Mouse (Mus musculus) liver, embryonic 11.5 days (tissue): Measurements from ENCODE around the gene Cnnm3. TPM values are rescaled to one million over a fixed set of nuclear protein-coding genes. Genes with fewer than 3 reads are reported as not detected.

Source experiments
- ATAC-seq: fragments of 200-750 bp; cut with Nextera tagmentation; replicated peaks from 2 replicates; pipeline ENCODE4 v1.8.0; 2017; ENCODE audit warnings: moderate number of reproducible peaks, mild to moderate bottlenecking, moderate TSS enrichment, moderate library complexity; ENCODE audit not compliant: low FRiP score
- DNase-seq: peaks from one replicate; pipeline ENCODE4 v3.0.0-alpha.2; 2017; ENCODE audit warnings: low spot score
- H3K27ac ChIP-seq: fragments of 300-500 bp; sonication (generic); 2 replicates; pipeline ENCODE4 v1.5.1; 2014; ENCODE audit warnings: mild to moderate bottlenecking, low read depth, low read length, control low read depth
- H3K27me3 ChIP-seq: fragments of 300-500 bp; sonication (generic); replicated peaks from 2 replicates; pipeline ENCODE4 v1.6.1; 2014; ENCODE audit warnings: low read length, mixed read lengths; ENCODE audit not compliant: control insufficient read depth, insufficient read depth
- H3K36me3 ChIP-seq: fragments of 300-500 bp; sonication (generic); 2 replicates; pipeline ENCODE4 v1.6.1; 2014; ENCODE audit warnings: mild to moderate bottlenecking, low read length, moderate library complexity, mixed read lengths; ENCODE audit not compliant: control insufficient read depth, insufficient read depth
- H3K4me1 ChIP-seq: fragments of 300-500 bp; sonication (generic); replicated peaks from 2 replicates; pipeline ENCODE4 v1.6.1; 2014; ENCODE audit warnings: low read length, mixed read lengths; ENCODE audit not compliant: control insufficient read depth, insufficient read depth
- H3K4me2 ChIP-seq: fragments of 300-500 bp; sonication (generic); 2 replicates; pipeline ENCODE4 v1.6.1; 2014; ENCODE audit warnings: mild to moderate bottlenecking, control low read depth, moderate library complexity
- H3K4me3 ChIP-seq: fragments of 300-500 bp; sonication (generic); 2 replicates; pipeline ENCODE4 v1.5.1; 2014; ENCODE audit warnings: low read depth, low read length, control low read depth
- H3K9ac ChIP-seq: fragments of 300-500 bp; sonication (generic); 2 replicates; pipeline ENCODE4 v1.6.1; 2014; ENCODE audit warnings: low read depth, low read length, control low read depth
- H3K9me3 ChIP-seq: fragments of 300-500 bp; sonication (generic); 2 replicates; pipeline ENCODE4 v1.6.1; 2016; ENCODE audit warnings: low read length, inconsistent platforms, mixed read lengths; ENCODE audit not compliant: control insufficient read depth
- WGBS: fragments of 180-500 bp; shearing (Covaris S2); extraction: QIAGEN DNeasy Blood & Tissue Kit; methylation state at CpG from one replicate; pipeline ENCODE4 v1.1.7; 2014; 5-methylcytosine and 5-hydroxymethylcytosine counted together
- polyA plus RNA-seq: library from polyadenylated mRNA; unstranded; fragments of >200 nt; fragmentation: Nextera tagmentation; extraction: Ambion mirVana; gene quantifications from 2 replicates; pipeline ENCODE4 v1.2.1, GENCODE M21; 2014

The Cnnm3 gene
- polyA plus RNA-seq, 1 experiment from 2014 or later = 3.3 TPM

DNA sequence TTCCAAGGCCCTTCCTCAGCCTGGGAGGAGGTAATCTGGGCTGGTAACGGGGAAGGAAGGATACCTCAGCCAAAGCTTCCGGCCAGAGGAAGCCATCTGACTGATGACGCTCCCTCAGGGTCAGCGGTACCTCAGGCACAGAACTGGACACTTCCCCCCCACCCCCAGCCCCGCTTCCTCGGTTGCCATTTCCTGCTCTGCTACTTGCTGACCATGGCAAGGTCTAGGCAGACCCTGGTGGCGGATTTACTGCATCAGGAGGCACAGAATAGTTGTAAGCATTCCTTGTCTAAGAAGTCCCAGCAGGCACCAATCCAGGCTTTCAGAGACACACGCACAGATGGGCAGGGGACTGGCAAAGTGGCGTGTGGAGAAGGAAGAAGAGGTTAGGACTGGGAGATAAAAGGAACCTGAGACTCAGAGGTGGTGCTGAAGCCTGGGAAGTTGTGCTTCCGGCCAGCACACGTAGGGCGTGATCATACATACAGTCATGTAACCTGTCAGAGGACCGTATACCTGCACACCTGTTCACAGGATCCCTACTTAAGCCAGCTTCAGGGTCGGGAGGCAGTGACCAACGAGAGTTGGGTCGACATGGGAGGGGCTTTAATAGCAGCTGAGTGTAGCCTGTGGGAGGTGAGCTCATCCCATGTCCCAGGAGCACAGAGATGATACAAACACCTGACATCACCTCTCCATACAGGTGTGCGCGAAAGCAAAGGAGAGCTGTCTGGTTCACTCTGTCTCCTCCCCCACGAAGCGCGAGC is 43.1 kb downstream of the Cnnm3 start:
- H3K27me3 ChIP-seq = peaks cover 49% of the 10 kb centered on the region
- H3K9ac ChIP-seq = peak overlapping the region; percentile 65; the same call in 1 of the 2 replicates
- DNase-seq = no peak
- peaks cover 19% of the 10 kb centered on the region for H3K36me3 ChIP-seq
- no peak overlapping the region for H3K27ac ChIP-seq
- WGBS = 52% methylated on average over 21 of the region's 21 CpGs
- H3K4me3 ChIP-seq = no peak overlapping the region; the same call in 1 of the 2 replicates
- peak overlapping the region; percentile 79 for H3K4me2 ChIP-seq
- no peaks in the 10 kb centered on the region for H3K9me3 ChIP-seq
- H3K4me1 ChIP-seq = peaks cover 25% of the 10 kb centered on the region
- ATAC-seq = no peak

DNA sequence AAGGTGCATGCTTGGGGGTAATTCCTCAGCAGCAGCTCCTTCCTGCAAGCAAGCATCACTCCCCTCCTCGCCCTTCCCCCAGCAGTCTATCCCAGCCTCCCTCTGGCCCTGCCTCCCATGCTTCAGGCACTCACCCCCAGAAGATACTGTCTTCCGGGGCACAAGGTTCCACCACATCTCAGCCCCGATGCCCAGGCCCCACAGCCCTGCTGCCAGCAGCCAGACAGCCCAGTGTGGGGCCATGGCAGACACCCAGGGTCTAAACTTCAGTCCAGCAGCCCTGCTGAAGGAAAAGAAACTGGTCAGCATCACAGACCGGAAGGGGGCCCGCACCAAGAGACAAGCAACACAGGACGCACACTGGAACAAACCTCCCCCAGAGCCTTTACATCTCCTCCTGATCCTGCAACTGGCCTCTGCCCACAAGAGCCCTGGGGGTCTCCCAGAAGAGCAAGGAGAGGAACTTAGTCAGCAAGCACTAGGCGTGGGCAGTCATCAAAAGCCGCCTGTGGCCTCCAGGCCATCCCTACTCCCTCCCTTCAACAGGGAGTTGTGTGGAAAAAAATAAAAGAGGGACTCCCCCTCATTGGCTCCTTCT is 44.2 kb downstream of the Cnnm3 start:
- DNase-seq (peak; percentile 58), ATAC-seq (no peak)
- Histone ChIP-seq H3K4me1 (peaks cover 25% of the 10 kb centered on the region), H3K27ac (peak overlapping the region; percentile 79), H3K36me3 (peaks cover 15% of the 10 kb centered on the region), H3K27me3 (peaks cover 58% of the 10 kb centered on the region), H3K9ac (peak overlapping the region; percentile 65), H3K4me2 (peak overlapping the region; percentile 79), H3K9me3 (no peaks in the 10 kb centered on the region), H3K4me3 (peak overlapping the region; percentile 64)
- WGBS = 11% methylated on average over 8 of the region's 8 CpGs

DNA sequence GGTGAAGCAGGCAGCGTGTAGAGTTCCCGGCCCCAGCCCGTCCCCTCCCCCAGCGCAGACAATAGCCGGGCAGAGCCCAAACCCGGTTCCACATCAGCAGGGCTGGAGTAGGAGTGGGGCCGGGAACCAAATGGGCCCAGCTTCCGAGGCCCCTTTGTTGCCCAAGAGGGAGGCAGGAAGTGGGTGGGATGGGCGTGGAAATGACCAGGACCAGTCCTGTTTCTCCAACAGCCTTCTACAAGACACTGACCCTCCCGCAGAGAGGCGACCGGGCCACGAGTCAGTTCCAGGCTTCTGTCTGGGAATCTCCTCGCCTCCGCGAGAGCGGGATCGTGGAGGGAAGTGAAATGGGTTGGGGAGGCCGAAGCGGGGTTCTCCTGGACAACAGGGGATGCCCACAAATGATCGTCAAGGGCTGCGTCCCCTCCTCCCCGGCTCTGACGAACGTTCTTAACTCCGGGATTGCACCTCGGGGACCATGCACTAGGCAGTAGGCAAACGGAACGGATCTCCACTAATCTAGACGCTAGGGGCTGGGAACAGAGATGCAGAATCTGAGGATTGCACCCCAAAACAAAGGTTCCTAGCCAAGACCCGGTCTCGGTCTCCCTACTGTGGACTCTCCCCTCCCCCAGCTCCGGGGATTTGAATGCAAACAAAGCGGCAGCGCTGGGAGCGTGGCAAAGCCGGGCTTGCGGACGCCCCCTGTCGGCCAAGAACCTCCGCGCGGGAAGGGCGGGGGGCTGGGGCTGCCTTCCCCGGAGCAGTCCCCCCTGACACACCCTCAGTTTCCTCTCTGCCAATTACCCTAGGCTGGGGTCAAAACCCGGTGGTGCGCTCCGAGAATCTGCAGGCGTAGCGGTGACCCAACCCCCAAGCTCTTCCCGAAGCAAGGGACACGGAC is 45.1 kb downstream of the Cnnm3 start:
- DNase-seq = peak; percentile 93
- Histone ChIP-seq H3K9ac (peak overlapping the region; percentile 65), H3K9me3 (no peaks in the 10 kb centered on the region), H3K27me3 (peaks cover 66% of the 10 kb centered on the region), H3K36me3 (peaks cover 10% of the 10 kb centered on the region), H3K27ac (peak overlapping the region; percentile 79), H3K4me1 (peaks cover 27% of the 10 kb centered on the region), H3K4me2 (peak overlapping the region; percentile 79), H3K4me3 (peak overlapping the region; percentile 64)
- under 1% methylated on average over 52 of the region's 52 CpGs for WGBS
- ATAC-seq = peak; percentile 43

DNA sequence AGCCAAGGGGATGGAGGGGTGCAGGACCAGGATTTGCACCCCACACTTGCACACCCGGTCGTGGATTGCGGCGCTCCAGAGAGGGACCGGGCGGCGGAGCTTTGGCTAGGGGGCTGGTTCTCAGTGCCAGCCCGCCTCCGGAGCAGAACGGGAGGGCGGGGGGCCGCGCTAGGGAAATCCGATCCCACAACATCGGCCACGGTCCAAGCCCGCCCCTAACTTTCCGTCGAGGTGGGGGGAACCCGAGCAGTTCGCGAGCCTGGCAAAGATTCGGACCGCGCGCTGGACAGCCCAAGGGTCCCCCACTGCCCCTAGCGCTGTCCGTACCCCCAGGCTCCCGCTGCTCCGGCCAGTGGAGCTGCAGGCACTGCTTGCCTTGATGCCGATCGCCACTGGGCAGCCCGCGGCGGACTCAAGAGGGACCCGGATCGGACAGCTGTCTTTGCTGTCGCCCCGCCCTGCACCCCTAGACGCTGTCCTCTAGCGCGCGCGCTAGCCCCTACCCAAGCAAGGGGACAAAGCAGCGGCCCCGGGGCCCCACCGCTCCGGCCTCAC is 45.9 kb downstream of the Cnnm3 start:
- Histone ChIP-seq H3K9ac (peak overlapping the region; percentile 65), H3K4me3 (peak overlapping the region; percentile 64), H3K4me2 (peak overlapping the region; percentile 79), H3K27ac (peak overlapping the region; percentile 79), H3K4me1 (peaks cover 33% of the 10 kb centered on the region), H3K27me3 (peaks cover 67% of the 10 kb centered on the region), H3K9me3 (no peaks in the 10 kb centered on the region), H3K36me3 (peaks cover 7% of the 10 kb centered on the region)
- ATAC-seq (peak; percentile 42), DNase-seq (peak; percentile 71)
- under 1% methylated on average over 48 of the region's 48 CpGs for WGBS

DNA sequence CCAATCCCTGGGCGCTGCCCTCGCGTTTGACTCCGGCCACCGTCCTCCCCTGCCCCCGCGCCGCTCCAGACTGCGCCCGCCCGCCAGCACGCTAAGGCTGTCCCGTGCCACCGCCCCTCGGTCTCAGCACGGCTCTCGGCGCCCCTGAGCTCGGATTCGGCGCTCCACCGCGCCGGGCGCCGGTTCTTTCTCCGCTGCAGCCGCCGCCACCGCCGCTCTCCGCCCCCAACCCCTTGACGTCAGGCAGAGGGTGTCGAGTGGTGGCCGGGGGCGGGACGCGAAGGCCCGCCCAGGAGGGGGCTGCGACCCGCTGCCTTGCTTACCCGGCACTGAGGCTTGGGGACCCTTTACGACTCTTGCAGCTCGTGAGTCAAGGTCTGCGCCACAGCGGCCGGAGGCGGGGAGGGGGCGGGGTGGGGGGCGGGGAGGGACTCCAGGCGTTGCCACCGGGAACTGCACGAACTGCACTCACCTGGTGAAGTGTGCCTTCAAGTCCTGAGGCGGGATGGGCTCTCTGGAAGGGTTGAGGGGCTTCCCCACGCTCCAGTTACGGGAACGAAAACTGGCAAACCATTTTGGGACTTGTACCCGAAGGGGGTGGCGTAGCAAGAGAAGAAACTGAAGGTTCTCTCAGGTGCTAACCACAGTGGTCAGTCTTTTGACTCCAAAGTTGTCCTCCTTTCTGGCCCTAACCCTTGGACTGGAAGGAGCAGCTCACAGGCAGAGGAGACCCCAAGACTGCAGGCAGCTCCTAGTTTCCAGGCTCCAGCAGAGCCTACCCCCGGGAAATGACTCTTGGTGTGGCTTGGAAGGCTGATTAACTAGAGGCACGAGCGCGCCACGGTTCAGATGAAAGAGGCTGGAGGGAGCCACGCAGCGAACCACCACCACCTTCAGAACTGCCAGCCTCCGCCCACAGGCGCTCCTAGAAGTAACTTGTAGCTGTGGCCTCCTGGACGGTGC is 46.6 kb downstream of the Cnnm3 start, which contains the start of gene Sema4c:
TSS of gene Sema4c (minus strand) at position 319 of the 963 bp plus-strand sequence.
- peaks cover 40% of the 10 kb centered on the region for H3K4me1 ChIP-seq
- H3K27ac ChIP-seq = peak within 1 kb of the TSS; percentile 79
- H3K4me3 ChIP-seq = peak within 1 kb of the TSS; percentile 64
- peak within 1 kb of the TSS; percentile 79 for H3K4me2 ChIP-seq
- peak within 1 kb of the TSS; percentile 65 for H3K9ac ChIP-seq
- peak; percentile 77 for DNase-seq
- H3K36me3 ChIP-seq = peaks cover 3% of the 10 kb centered on the region
- H3K9me3 ChIP-seq = no peaks in the 10 kb centered on the region
- H3K27me3 ChIP-seq = peaks cover 67% of the 10 kb centered on the region
- WGBS = 1% methylated on average over 66 of the region's 69 CpGs
- ATAC-seq = peak; percentile 23; the same call in 1 of the 2 replicates

DNA sequence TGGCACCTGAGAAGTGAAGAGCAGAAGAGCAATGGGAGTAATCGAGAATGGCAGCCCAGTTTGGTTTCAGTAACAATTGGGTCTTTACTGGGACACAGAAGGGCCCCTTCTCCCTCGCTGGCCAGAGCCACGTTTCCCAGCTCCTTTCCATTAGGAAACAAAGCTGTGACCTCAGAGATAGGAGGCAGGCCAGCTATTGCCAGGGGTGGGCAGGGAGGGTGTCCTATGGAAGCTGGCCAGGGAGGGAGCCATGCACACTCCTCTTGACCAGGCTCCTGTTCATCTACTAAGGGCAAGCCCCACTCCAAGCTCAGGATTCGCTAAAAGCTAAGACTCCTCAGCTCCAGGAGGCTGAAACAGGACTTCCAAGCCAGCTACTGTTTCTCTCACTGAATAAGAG is 47.6 kb downstream of the Cnnm3 start:
- Histone ChIP-seq H3K9me3 (no peaks in the 10 kb centered on the region), H3K27ac (no peak overlapping the region), H3K4me1 (peaks cover 44% of the 10 kb centered on the region), H3K4me2 (peak overlapping the region; percentile 79), H3K4me3 (no peak overlapping the region), H3K36me3 (no peaks in the 10 kb centered on the region), H3K27me3 (peaks cover 69% of the 10 kb centered on the region), H3K9ac (no peak overlapping the region; the same call in 1 of the 2 replicates)
- WGBS = 8% methylated on average over 4 of the region's 4 CpGs
- DNase-seq = no peak
- no peak for ATAC-seq

DNA sequence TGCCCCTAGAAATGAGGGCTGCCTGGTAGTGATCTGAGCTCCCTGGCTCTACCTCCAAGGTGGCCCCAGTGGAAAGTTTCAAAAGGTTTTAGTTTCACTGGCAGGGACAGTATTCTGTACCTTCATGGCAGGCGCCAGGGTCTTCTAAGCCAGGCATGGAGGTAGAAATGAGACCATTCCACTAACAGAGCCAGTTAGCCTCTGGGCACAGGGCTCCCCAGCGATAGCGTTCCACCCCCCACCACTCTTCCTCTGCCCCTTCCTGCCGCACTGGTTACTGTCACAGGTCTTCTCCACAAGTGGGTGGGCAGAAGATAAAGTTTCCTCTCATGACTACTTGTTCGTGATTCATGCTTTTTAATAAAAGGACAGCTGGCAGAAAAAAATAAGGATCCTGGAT is 48.2 kb downstream of the Cnnm3 start:
- Histone ChIP-seq H3K4me1 (peaks cover 44% of the 10 kb centered on the region), H3K4me2 (no peak overlapping the region), H3K27ac (no peak overlapping the region), H3K9me3 (no peaks in the 10 kb centered on the region), H3K9ac (no peak overlapping the region), H3K36me3 (no peaks in the 10 kb centered on the region), H3K27me3 (peaks cover 65% of the 10 kb centered on the region), H3K4me3 (no peak overlapping the region)
- 29% methylated on average over 5 of the region's 5 CpGs for WGBS
- no peak for ATAC-seq
- no peak for DNase-seq
